Mouse (Mus musculus): ENCODE measurements around the gene Aprt.

- TF ChIP-seq CTCF (IDR thresholded peaks at IDR 0.05; ENCODE audit: control insufficient read depth, insufficient read depth, low read length) (no peak), POLR2A (IDR thresholded peaks at IDR 0.05; ENCODE audit: borderline replicate concordance, control insufficient read depth, low read depth, low read length) (no peak)
These were observed 30.1 kb upstream of the Aprt start for GRCm38 (mm10) chr8:122606810-122607209.
